Mouse (Mus musculus): ENCODE results near the gene Nf2.

- no peak for TF ChIP-seq CTCF (IDR thresholded peaks at IDR 0.05; ENCODE audit: borderline replicate concordance, insufficient read depth, low read length)
- TF ChIP-seq POLR2A (IDR thresholded peaks at IDR 0.05; ENCODE audit: low read depth, low read length) = no peak
Observed at GRCm38 (mm10) chr11:4784629-4785142, 64.7 kb downstream of the Nf2 start.
